Mouse (Mus musculus) left cerebral cortex, adult 8-10 months (tissue): ENCODE measurements around the gene Snrpc. TPM values are rescaled to one million over a fixed set of nuclear protein-coding genes. Genes with fewer than 3 reads are reported as not detected.
A peak's percentile ranks its signal among the peaks of the same experiment; 100 is the strongest.

Source experiments
- DNase-seq, 2 experiments: peaks; one replicate each; pipeline ENCODE4 v3.0.0; 2022; ENCODE audit warnings: low spot score in 2 of 2
- total RNA-seq, 4 experiments: library from RNA; stranded (reverse); gene quantifications; 2 replicates each; pipeline ENCODE4 v1.2.4; 2022

Snrpc gene
- total RNA-seq, 4 experiments from 2014 or later = 41.8 to 48.9 (median 42.4) TPM

GRCm38 (mm10) chr17:27819521-27819970, 18.4 kb upstream of the Snrpc start:
- DNase-seq = no peak

GRCm38 (mm10) chr17:27819971-27820567, 17.9 kb upstream of the Snrpc start:
- peak; percentile 39 to 47 for DNase-seq

GRCm38 (mm10) chr17:27820568-27821406, 17.2 kb upstream of the Snrpc start, which contains the start of gene D17Wsu92e:
Gene D17Wsu92e, minus strand, starts transcription at chr17:27820648.
- peak; percentile 92 to 97 for DNase-seq

GRCm38 (mm10) chr17:27821407-27822338, 16.3 kb upstream of the Snrpc start:
- DNase-seq = no peak

GRCm38 (mm10) chr17:27823142-27823905, 14.6 kb upstream of the Snrpc start:
- no peak for DNase-seq

- no peak for DNase-seq
Observed at GRCm38 (mm10) chr17:27824941-27825340, 13.0 kb upstream of the Snrpc start.

- no peak for DNase-seq
Observed at GRCm38 (mm10) chr17:27825539-27825938, 12.4 kb upstream of the Snrpc start.

- peak; percentile 5 to 40 for DNase-seq
Observed at GRCm38 (mm10) chr17:27825984-27826905, 11.7 kb upstream of the Snrpc start.

GRCm38 (mm10) chr17:27826908-27827383, 11.0 kb upstream of the Snrpc start:
- no peak for DNase-seq

GRCm38 (mm10) chr17:27827511-27827910, 10.4 kb upstream of the Snrpc start:
- no peak for DNase-seq

- DNase-seq = no peak
Observed at GRCm38 (mm10) chr17:27830411-27830810, 7.5 kb upstream of the Snrpc start.

GRCm38 (mm10) chr17:27839469-27840252, 1.7 kb downstream of the Snrpc start:
- peak; percentile 93 to 95 for DNase-seq

- DNase-seq = no peak
Observed at GRCm38 (mm10) chr17:27848351-27848750, 10.4 kb downstream of the Snrpc start.

GRCm38 (mm10) chr17:27851076-27851475, 13.1 kb downstream of the Snrpc start:
- no peak for DNase-seq

- peak; percentile 45 to 60 for DNase-seq
Observed at GRCm38 (mm10) chr17:27856265-27856797, 18.4 kb downstream of the Snrpc start, which contains the start of gene Uhrf1bp1. Gene Uhrf1bp1, plus strand, starts transcription at chr17:27856441.

- peak; percentile 11 to 28 for DNase-seq
Observed at GRCm38 (mm10) chr17:27856798-27857648, 19.1 kb downstream of the Snrpc start.
